Mouse (Mus musculus): Measurements from ENCODE around the gene Mia3.

- TF ChIP-seq CTCF (IDR thresholded peaks at IDR 0.05; ENCODE audit: insufficient read depth, low read length) (no peak), POLR2A (IDR thresholded peaks at IDR 0.05; ENCODE audit: borderline replicate concordance, extremely low read depth, low read depth, low read length) (peak; percentile 58; the same call in 1 of the 2 replicates)
These were observed 24.2 kb downstream of the Mia3 start for GRCm38 (mm10) chr1:183344886-183345816.
